Mouse (Mus musculus) limb, embryonic 14.5 days (tissue): ENCODE measurements around the gene Cops8. TPM values are rescaled to one million over a fixed set of nuclear protein-coding genes. Genes with fewer than 3 reads are reported as not detected.

Source experiments
- ATAC-seq: fragments of 200-750 bp; cut with Nextera tagmentation; 2 replicates; pipeline ENCODE4 v1.8.0; 2017; ENCODE audit warnings: low read depth, moderate number of reproducible peaks, moderate TSS enrichment; ENCODE audit not compliant: low FRiP score
- DNase-seq: peaks from one replicate; pipeline ENCODE4 v3.0.0-alpha.2; 2015; ENCODE audit warnings: low spot score
- H3K27ac ChIP-seq: fragments of 300-500 bp; sonication (generic); replicated peaks from 2 replicates; pipeline ENCODE4 v1.5.1; 2014; ENCODE audit warnings: low read depth, mild to moderate bottlenecking, low read length, moderate library complexity, mixed read lengths
- H3K27me3 ChIP-seq: fragments of 300-500 bp; sonication (generic); 2 replicates; pipeline ENCODE4 v1.6.1; 2014; ENCODE audit warnings: low read length, mixed read lengths; ENCODE audit not compliant: control insufficient read depth, insufficient read depth
- H3K36me3 ChIP-seq: fragments of 300-500 bp; sonication (generic); 2 replicates; pipeline ENCODE4 v1.6.1; 2014; ENCODE audit warnings: mild to moderate bottlenecking, low read length, moderate library complexity, mixed read lengths; ENCODE audit not compliant: control insufficient read depth, insufficient read depth
- H3K4me1 ChIP-seq: fragments of 300-500 bp; sonication (generic); 2 replicates; pipeline ENCODE4 v1.6.1; 2014; ENCODE audit warnings: antibody characterized with exemption, low read length, mixed read lengths; ENCODE audit not compliant: control insufficient read depth, insufficient read depth
- H3K4me2 ChIP-seq: fragments of 300-500 bp; sonication (generic); replicated peaks from 2 replicates; pipeline ENCODE4 v1.6.1; 2014; ENCODE audit warnings: low read depth, mild to moderate bottlenecking, low read length, moderate library complexity; ENCODE audit not compliant: severe bottlenecking
- H3K4me3 ChIP-seq: fragments of 300-500 bp; sonication (generic); replicated peaks from 2 replicates; pipeline ENCODE4 v1.5.1; 2014; ENCODE audit warnings: low read length
- H3K9ac ChIP-seq: fragments of 300-500 bp; sonication (generic); 2 replicates; pipeline ENCODE4 v1.6.1; 2014; ENCODE audit warnings: mild to moderate bottlenecking, low read depth, low read length, moderate library complexity; ENCODE audit not compliant: severe bottlenecking
- H3K9me3 ChIP-seq: fragments of 300-500 bp; sonication (generic); 2 replicates; pipeline ENCODE4 v1.6.1; 2016; ENCODE audit warnings: low read length; ENCODE audit not compliant: control insufficient read depth
- POLR2A ChIP-seq: fragments of 200-500 bp; IDR thresholded peaks from 2 replicates; pipeline ENCODE4 v1.8.0; 2012; ENCODE audit warnings: inconsistent platforms, mild to moderate bottlenecking, moderate library complexity, borderline replicate concordance; ENCODE audit not compliant: insufficient read depth, insufficient read length; ENCODE audit errors: extremely low read depth
- WGBS: fragments of 180-500 bp; shearing (Covaris S2); extraction: QIAGEN DNeasy Blood & Tissue Kit; methylation state at CpG from one replicate; pipeline ENCODE4 v1.1.7; 2014; 5-methylcytosine and 5-hydroxymethylcytosine counted together
- polyA plus RNA-seq, 2 experiments: library from polyadenylated mRNA; depleted of rRNA in 1 of 2; stranded (reverse) in 1 of 2; unstranded in 1 of 2; fragments of >200 nt; fragmentation: Nextera tagmentation in 1 of 2; extraction: Ambion mirVana in 1 of 2; gene quantifications; 2 replicates each; pipeline versions ENCODE4 v1.2.1 to v1.2.3; 2012 to 2014

Gene Cops8
- polyA plus RNA-seq, 2 experiments, result 118 to 155 TPM

DNA sequence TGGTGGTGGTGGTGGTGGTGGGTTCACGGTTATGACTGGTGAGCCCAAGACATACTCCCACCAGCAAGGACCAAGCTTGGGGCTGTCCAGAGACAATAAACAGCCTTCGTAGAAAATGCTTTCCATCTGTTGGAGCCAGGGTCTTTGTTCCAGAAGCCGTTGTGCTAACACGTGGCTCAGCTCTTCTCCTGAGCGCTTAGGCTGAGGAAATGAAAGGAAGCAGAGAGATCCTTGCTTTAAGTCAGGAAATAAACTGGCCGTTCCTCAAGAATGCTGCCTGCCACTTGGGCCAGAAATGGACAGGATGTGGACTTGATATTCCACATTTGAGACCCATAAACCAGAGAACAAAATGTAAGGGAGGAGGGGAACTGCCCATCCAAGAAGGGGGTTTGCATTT is 59.7 kb downstream of the Cops8 start:
- H3K4me2 ChIP-seq, result no peak overlapping the region
- H3K27ac ChIP-seq, result peak overlapping the region; percentile 74
- peak; percentile 71 for DNase-seq
- H3K27me3 ChIP-seq, result no peaks in the 10 kb centered on the region
- no peak overlapping the region for H3K9ac ChIP-seq
- H3K4me3 ChIP-seq, result no peak overlapping the region
- peaks cover 15% of the 10 kb centered on the region for H3K4me1 ChIP-seq
- peak; percentile 86 for ATAC-seq
- WGBS, result 13% methylated on average over 6 of the region's 6 CpGs
- no peak for TF ChIP-seq POLR2A
- H3K36me3 ChIP-seq, result no peaks in the 10 kb centered on the region
- no peaks in the 10 kb centered on the region for H3K9me3 ChIP-seq

Other genes with a start within 250 kb of the Cops8 start
- 291 and 326 TPM in 2 replicates for gene Col6a3, start 241.0 kb downstream of the Cops8 start, polyA plus RNA-seq (2012; rRNA removed)
- 204 and 224 TPM in 2 replicates for gene Col6a3, start 241.0 kb downstream of the Cops8 start, polyA plus RNA-seq (2014; fragmentation: Nextera tagmentation; extraction: Ambion mirVana)